Mouse (Mus musculus): Measurements from ENCODE around the gene Mxi1. TPM values are rescaled to one million over a fixed set of nuclear protein-coding genes. Genes with fewer than 3 reads are reported as not detected.

Mxi1 gene
- total and polyA plus RNA-seq, 2 experiments, result 11.8 to 16.1 TPM

DNA sequence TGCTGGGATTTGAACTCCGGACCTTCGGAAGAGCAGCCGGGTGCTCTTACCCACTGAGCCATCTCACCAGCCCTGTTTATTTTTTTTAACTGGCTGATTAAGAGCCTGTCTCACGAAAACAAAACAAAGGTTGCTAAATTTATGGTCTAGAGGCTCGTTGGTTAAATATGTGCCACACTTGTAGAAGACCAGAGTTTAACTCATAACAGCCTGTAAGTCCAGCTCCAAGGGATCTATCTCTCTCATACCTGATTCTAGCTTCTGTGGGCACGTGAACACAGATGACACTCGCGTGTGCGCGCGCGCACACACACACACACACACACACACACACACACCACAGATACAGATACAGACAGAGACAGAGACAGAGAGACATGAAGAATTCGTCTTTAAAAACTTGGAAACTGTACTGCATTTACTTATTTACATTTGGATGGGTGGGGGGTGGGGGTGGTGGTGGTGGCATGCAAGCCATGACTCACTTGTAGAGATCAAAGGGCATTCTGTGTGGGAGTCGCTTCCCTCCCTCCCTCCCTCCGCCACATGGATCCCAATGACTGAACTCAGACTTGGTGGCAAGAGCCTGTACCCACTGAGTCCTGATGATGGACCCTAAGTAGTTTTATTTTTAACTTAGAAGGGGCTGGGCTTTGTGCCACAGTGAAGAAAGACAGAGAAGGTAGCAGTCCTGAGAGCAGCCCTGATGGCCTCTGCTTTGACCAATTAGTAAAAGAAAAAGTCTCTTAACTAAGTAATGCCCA lies 103.5 kb downstream of the Mxi1 start:
- no peak overlapping the region for H3K9ac ChIP-seq (ENCODE audit: low read depth, low read length)
- H3K79me2 ChIP-seq (ENCODE audit: control insufficient read depth, insufficient read depth, low read length), result no peaks in the 10 kb centered on the region
- WGBS, result 54% methylated on average over 15 of the region's 15 CpGs
- H3K4me3 ChIP-seq (ENCODE audit: insufficient read depth, low read depth, low read length), result no peak overlapping the region
- no peaks in the 10 kb centered on the region for H3K36me3 ChIP-seq (ENCODE audit: control insufficient read depth, insufficient read depth, low read length)
- DNase-seq (ENCODE audit: extremely low read depth, low read depth, low spot score), result no peak
- no peak for TF ChIP-seq POLR2A (IDR thresholded peaks at IDR 0.05; ENCODE audit: extremely low read depth, insufficient read depth, low read length)
- no peak for TF ChIP-seq CTCF (IDR thresholded peaks at IDR 0.05; ENCODE audit: low read depth, low read length)
- H3K4me1 ChIP-seq (ENCODE audit: control insufficient read depth, insufficient read depth, low read length), result no peaks in the 10 kb centered on the region
- no peak overlapping the region for H3K27ac ChIP-seq (replicated peaks; ENCODE audit: insufficient read depth, low read depth, low read length)
- H3K27me3 ChIP-seq (ENCODE audit: control insufficient read depth, insufficient read depth, low read length), result no peaks in the 10 kb centered on the region

GRCm38 (mm10) chr19:53414650-53415049 lies 104.3 kb downstream of the Mxi1 start:
- Histone ChIP-seq H3K27ac (replicated peaks; ENCODE audit: insufficient read depth, low read depth, low read length) (no peak overlapping the region), H3K27me3 (ENCODE audit: control insufficient read depth, insufficient read depth, low read length) (no peaks in the 10 kb centered on the region), H3K4me3 (ENCODE audit: insufficient read depth, low read depth, low read length) (no peak overlapping the region), H3K79me2 (ENCODE audit: control insufficient read depth, insufficient read depth, low read length) (no peaks in the 10 kb centered on the region), H3K4me1 (ENCODE audit: control insufficient read depth, insufficient read depth, low read length) (no peaks in the 10 kb centered on the region), H3K9ac (ENCODE audit: low read depth, low read length) (no peak overlapping the region), H3K36me3 (ENCODE audit: control insufficient read depth, insufficient read depth, low read length) (no peaks in the 10 kb centered on the region)
- no peak for TF ChIP-seq CTCF (IDR thresholded peaks at IDR 0.05; ENCODE audit: low read depth, low read length)
- TF ChIP-seq POLR2A (IDR thresholded peaks at IDR 0.05; ENCODE audit: extremely low read depth, insufficient read depth, low read length), result no peak
- no peak for DNase-seq (ENCODE audit: extremely low read depth, low read depth, low spot score)
- 86% methylated on average over 11 of the region's 11 CpGs for WGBS

DNA sequence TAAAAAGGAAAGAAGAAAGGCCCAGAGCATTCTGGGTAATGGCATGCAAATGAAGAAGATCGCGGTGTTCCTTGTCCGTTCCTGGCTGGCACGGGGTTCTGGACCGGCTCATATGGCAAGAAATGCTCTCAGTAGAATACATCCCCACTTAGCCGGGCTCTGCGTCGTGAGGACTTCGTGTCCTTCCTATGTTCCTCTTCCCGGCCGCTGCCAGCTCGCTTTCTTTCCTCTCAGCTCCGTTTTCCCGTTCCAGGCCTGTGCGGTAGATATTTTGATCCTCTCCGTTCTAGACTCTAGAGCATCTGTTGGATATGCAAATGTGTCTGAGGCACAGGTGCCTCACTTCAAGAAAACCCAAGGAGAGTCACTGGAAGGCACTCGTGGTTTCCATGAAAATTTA lies 104.9 kb downstream of the Mxi1 start:
- no peaks in the 10 kb centered on the region for H3K79me2 ChIP-seq (ENCODE audit: control insufficient read depth, insufficient read depth, low read length)
- TF ChIP-seq CTCF (IDR thresholded peaks at IDR 0.05; ENCODE audit: low read depth, low read length) (no peak), POLR2A (IDR thresholded peaks at IDR 0.05; ENCODE audit: extremely low read depth, insufficient read depth, low read length) (no peak)
- no peak overlapping the region for H3K9ac ChIP-seq (ENCODE audit: low read depth, low read length)
- WGBS, result 88% methylated on average over 17 of the region's 17 CpGs
- H3K27me3 ChIP-seq (ENCODE audit: control insufficient read depth, insufficient read depth, low read length), result no peaks in the 10 kb centered on the region
- no peaks in the 10 kb centered on the region for H3K4me1 ChIP-seq (ENCODE audit: control insufficient read depth, insufficient read depth, low read length)
- no peak overlapping the region for H3K4me3 ChIP-seq (ENCODE audit: insufficient read depth, low read depth, low read length)
- H3K36me3 ChIP-seq (ENCODE audit: control insufficient read depth, insufficient read depth, low read length), result no peaks in the 10 kb centered on the region
- no peak for DNase-seq (ENCODE audit: extremely low read depth, low read depth, low spot score)
- no peak overlapping the region for H3K27ac ChIP-seq (replicated peaks; ENCODE audit: insufficient read depth, low read depth, low read length)

DNA sequence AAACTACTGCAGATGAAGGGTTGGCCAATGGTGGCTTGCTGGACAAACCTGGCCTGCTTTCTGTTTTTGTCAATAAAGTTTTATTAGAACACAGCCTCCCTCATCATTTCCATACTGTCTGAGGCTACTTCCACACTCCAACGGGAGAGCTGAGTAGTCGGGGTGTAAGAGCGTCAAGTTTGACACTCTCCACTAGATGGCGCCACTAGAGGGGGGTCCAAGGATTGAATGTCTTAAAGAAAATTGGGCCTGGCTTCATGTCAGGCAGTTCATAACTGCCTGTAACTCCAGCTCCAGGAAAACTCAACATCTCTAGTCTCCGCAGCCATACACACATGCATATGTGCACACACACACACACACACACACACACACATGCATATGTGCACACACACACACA lies 109.5 kb downstream of the Mxi1 start:
- TF ChIP-seq POLR2A (IDR thresholded peaks at IDR 0.05; ENCODE audit: extremely low read depth, insufficient read depth, low read length) (no peak), CTCF (IDR thresholded peaks at IDR 0.05; ENCODE audit: low read depth, low read length) (peak; percentile 44; the same call in 1 of the 2 replicates)
- Histone ChIP-seq H3K4me1 (ENCODE audit: control insufficient read depth, insufficient read depth, low read length) (no peaks in the 10 kb centered on the region), H3K27ac (replicated peaks; ENCODE audit: insufficient read depth, low read depth, low read length) (no peak overlapping the region), H3K36me3 (ENCODE audit: control insufficient read depth, insufficient read depth, low read length) (no peaks in the 10 kb centered on the region), H3K9ac (ENCODE audit: low read depth, low read length) (no peak overlapping the region), H3K27me3 (ENCODE audit: control insufficient read depth, insufficient read depth, low read length) (no peaks in the 10 kb centered on the region), H3K79me2 (ENCODE audit: control insufficient read depth, insufficient read depth, low read length) (no peaks in the 10 kb centered on the region), H3K4me3 (ENCODE audit: insufficient read depth, low read depth, low read length) (no peak overlapping the region)
- 50% methylated on average over 5 of the region's 5 CpGs for WGBS
- DNase-seq (ENCODE audit: extremely low read depth, low read depth, low spot score), result no peak

- H3K79me2 ChIP-seq (ENCODE audit: control insufficient read depth, insufficient read depth, low read length), result no peaks in the 10 kb centered on the region
- no peak overlapping the region for H3K27ac ChIP-seq (replicated peaks; ENCODE audit: insufficient read depth, low read depth, low read length)
- no peak overlapping the region for H3K9ac ChIP-seq (ENCODE audit: low read depth, low read length)
- H3K36me3 ChIP-seq (ENCODE audit: control insufficient read depth, insufficient read depth, low read length), result no peaks in the 10 kb centered on the region
- H3K4me1 ChIP-seq (ENCODE audit: control insufficient read depth, insufficient read depth, low read length), result no peaks in the 10 kb centered on the region
- TF ChIP-seq CTCF (IDR thresholded peaks at IDR 0.05; ENCODE audit: low read depth, low read length), result no peak
- TF ChIP-seq POLR2A (IDR thresholded peaks at IDR 0.05; ENCODE audit: extremely low read depth, insufficient read depth, low read length), result no peak
- peak; percentile 19 for DNase-seq (ENCODE audit: extremely low read depth, low read depth, low spot score)
- no peaks in the 10 kb centered on the region for H3K27me3 ChIP-seq (ENCODE audit: control insufficient read depth, insufficient read depth, low read length)
- no peak overlapping the region for H3K4me3 ChIP-seq (ENCODE audit: insufficient read depth, low read depth, low read length)
- 8% methylated on average over 19 of the region's 19 CpGs for WGBS
These were observed 110.7 kb downstream of the Mxi1 start for GRCm38 (mm10) chr19:53420924-53421582.
